Mouse (Mus musculus): ENCODE data around the gene Cpa2.

The Cpa2 gene

DNA sequence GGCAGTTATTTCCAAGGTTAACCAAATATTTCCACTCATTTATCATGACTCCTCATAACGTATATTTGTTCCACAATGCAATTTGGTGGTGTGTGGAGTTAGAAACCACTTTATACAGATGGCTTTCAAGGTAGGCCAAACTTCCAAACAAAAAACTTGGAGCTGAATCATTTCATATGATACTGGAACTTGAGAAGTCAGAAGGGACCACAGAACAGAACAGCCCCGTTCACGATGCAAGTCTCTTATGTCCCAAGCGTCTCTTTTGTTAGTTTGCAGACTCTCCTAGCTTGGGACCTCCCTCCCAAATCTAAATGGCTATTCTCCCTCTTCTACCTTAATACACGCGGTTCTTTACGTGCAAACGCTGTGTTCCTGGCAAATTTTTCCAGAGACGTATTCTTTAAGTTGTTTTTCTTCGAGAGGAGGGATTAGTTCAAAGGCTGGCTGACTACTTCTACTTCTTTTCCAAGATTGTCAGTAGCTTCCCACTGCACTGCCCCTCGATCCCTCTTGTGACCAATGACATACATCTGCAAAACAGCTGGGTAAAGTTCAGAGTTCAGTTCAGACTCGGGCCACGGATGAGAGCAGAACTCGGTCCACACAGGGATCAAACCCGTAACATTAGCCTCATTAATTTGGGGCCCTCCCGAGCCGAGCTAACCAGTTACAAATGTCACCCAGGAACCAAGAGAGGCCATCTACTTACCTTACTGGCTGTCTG lies 35.3 kb downstream of the Cpa2 start:
- no peak for DNase-seq (ENCODE audit: low spot score)

DNA sequence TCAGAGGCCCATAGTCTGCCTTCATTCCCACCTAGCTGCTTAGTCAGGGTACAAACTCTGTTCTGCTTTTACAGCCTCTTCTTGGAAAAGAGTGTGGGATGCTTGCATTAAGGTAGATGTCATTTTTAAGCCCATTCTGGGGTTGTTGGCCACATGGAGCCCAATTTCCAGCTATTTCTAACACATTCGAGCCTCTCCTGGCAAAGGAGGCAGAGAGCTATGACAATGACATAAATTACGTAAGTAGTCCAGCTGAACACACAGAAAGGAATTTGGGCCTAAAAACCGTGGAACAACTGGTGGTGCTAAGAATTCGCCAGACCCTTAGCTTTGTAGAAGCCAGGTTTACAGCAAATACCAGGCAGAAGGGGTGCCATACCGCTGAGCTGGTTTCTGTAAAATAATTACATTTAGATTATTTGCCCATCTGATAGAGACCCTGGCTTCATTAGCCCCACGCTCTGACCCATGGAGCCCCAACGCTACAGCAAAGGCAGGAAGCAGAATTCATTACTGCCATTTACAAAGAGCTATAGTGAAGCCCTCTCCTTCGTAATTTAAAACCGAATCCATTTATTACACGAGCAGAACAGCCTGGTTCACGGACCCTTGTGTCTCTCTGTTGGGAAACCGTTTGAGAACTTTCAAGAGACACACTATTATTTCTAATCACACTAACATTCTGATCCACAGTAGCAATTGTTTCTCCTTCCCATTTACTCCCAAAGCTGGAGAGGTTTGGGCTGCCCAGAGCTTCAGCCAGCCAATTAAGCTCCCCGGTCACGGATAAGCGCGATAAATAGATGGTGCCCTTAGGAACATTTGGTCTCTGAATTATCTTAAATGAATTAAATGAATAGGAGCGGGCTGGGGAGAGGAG lies 38.8 kb downstream of the Cpa2 start:
- DNase-seq (ENCODE audit: low spot score): no peak

DNA sequence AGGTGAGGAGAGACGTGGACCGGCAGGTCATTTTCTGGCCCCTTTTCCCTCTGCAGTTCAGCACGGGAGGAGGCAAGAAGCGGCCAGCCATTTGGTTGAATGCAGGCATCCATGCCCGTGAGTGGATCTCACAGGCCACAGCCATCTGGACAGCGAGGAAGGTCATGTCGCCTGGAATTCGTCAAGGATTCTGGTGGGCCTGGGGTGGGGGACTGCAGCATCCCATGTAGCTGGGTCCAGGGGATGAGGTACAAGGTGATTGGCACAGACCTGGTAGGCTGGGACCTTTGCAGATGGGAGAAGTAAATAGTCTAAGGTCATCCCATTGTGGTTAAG lies 39.4 kb downstream of the Cpa2 start:
- no peak for DNase-seq (ENCODE audit: low spot score)

DNA sequence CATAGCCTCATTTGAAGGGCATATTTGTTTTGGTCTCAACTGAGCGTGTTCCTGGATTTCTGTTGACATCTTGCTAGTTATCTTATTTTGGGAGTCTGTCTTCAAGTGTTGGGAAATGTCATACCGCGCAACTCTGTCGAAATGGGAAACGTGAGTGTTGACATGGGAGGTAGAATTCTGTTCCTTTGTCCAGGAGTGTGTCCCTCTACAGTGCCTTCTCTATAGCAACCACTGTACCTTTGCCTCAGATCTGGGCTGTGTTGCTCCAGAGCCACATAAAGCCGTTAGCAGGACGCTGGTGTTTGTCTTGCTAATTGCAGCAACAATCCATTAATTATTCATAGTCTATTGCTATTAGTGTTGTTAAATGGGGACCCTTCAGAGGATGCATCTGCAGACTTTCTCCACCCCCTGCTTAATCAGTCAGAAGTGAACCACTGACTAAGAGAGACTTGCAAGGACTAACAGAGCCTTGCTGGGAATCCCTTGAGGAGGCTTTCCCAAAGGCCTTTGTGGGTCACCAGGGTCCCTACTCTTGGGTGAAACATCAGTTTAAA lies 45.6 kb downstream of the Cpa2 start:
- no peak for DNase-seq (ENCODE audit: low spot score)

DNA sequence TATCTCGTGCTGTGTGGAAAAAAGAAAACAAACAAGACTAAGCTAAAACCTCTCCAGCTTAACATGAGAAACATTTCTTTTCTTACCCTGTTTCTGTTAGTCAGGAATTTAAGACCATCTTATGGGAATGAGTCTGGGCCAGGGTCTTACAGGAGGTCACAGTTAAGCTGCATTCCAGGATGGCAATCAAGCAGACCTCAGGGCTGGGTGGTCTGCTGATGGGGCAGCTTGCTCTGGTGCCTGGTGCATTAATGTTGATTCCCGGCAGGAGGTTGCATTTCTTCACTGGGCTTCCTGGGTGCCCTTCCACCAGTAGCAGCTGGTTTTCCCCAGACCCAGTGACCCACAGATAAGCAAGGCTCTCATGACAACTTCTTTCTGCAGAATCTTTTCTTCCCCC lies 48.4 kb downstream of the Cpa2 start:
- no peak for DNase-seq (ENCODE audit: low spot score)

DNA sequence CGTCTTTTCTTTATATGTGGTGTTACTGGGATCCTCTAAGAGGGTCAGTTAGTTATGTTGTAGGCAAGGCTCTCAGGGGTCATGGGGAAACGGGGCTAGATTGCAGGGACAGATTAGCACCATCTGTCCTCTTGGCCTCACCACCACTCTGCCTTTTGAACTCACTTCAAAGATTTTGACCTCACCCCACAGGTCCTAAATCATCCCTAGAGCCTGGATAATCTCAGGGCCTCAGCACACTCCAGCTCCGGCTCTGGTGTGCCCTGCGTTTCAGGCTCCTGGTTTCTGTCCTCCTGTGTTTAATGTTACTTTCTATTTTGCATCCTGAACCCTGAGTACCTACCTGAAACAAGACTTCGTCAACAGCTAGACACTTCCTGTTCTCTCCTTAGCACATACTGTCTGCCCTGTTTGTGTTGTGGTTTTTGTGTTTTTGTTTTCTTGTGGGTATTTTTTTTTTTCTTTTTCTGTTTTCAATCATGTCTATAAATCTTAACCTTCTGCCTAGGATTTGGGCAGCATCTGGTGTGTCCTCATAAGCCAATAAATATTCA lies 50.5 kb downstream of the Cpa2 start:
- DNase-seq (ENCODE audit: low spot score): no peak

DNA sequence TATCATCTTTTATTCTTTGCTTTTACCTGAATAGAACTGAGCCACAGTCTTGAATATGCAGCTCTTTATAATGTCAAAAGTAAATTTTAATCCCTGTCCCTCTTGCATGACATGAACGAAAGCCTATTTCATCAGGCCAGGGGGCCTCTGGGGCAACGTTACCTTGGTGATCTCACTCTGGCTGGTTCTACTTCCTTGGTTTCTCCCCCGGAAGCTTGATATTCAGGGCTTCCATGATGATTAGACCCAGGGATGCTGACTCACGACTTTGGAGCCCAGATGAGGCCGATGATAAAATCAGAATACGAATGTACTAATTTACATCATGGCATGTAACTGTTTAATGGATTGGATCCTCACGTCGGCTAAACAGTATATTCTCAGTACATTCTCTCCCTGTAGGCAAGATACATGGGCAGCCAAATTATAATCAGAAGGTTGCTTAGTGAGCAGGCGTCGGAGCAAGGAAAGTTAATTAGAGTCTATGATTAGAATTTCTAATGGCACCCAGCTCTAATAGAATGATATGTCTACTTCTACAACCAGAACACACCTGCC lies 51.1 kb downstream of the Cpa2 start:
- no peak for DNase-seq (ENCODE audit: low spot score)

DNA sequence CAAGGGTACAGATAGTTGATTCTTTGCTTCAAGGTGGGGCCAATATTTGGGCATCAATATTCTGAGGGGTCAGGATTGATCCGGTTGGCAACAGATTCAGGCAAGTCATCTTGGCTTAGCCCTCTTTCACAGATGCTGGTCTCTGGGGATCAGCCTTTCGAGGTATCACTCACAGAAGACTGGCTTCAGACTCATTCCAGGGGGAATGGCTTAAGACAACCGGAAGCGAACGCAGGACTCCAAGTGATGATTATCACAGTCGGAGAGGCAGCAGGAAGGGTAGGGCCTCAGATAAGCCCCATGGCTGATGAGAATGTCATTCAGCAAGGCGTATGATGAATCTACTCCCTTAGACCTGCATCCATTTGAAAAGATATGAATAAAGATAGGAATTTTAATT lies 53.0 kb downstream of the Cpa2 start:
- no peak for DNase-seq (ENCODE audit: low spot score)

DNA sequence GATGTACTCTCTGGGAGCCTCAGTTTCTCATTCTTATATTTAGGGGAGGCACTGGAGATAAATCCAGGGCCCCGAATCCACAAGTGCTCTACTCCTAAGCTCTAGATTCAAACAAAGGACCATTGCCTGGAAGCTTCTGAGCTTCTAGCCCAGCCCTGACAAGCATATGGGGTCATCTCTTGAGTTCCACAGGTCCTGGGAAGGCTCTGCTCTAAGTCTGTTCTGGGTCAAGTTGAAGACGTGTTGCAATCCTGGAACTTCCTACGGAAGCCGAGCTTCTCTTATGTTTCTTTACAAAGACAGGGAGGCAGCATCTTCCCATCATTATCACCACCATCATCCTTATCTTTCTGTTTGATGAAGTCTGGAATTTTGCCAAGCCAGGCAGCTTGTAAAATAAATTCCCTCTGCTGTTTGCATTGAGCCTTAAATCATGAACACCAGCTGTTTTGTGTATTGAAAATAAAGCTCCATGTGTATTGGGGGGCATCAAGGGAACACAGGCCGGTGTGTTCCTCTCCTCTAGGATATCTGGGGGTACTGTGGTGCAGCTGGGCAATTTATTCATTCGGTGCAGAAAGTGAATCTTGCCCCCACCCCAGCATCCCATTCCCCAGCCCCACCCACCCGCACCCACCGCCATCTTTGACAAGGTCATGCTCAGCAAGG lies 55.0 kb downstream of the Cpa2 start:
- no peak for DNase-seq (ENCODE audit: low spot score)

DNA sequence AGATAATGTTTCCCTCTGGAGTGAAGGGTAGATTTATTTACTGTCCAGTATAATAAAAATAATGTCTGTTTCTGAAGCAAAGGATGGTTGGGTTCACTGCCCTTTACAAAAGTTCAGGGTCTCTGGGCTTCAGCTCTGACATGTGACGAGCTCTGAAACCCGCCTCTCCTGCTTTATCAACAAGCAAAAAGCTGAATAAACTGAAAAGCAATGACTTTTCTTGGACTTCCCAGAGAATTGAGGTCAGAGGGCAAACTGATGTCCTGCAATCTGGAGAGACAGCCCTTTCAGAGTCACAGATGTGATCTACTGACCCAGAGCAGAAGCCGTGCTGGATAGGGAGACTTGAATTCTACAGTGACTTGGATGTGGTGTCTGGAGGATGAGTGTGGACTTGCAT lies 58.7 kb downstream of the Cpa2 start:
- DNase-seq (ENCODE audit: low spot score): no peak

DNA sequence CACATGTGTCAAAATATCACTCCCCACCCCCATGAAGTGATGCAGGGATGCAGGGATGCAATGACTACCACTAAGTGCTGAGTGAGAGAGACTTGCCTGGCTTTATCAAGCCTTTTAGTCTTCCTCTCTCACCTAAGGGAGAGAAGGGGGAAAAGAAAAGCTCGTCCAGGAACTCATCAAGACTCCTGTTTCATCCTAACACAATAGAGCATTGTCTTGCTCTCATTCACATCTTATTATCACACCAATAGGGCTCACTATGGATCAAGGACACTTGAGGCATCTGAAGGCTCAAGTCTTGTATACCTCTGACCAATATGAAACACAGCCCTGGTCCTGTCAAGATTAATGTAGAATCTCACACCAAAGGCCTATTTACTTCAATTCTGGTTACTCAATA lies 59.6 kb downstream of the Cpa2 start:
- no peak for DNase-seq (ENCODE audit: low spot score)

DNA sequence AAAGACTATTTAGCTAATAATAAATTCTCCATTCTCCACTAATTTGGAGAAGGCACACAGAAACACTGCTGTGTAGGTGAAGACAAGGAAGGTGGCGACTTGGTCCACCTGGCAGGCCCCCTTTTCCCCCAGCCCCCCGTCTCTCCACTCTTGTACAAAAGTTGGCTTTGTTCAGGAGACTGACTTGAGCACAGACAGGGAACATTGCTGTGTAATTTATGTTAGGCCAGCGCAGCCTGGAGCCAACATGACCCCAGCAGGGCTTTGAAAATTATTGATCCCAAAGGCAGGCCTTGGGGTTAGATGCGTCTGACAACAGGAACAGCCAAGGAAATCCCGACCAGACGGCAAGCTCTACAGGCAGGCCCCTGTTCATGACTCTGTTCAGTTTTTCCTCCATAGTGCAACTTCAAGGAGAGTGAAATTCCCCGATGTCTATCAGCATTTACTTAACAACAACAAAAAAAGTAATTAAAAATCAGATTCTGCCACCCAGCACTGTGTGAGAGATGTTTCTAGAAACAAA lies 63.0 kb downstream of the Cpa2 start:
- DNase-seq (ENCODE audit: low spot score): no peak

DNA sequence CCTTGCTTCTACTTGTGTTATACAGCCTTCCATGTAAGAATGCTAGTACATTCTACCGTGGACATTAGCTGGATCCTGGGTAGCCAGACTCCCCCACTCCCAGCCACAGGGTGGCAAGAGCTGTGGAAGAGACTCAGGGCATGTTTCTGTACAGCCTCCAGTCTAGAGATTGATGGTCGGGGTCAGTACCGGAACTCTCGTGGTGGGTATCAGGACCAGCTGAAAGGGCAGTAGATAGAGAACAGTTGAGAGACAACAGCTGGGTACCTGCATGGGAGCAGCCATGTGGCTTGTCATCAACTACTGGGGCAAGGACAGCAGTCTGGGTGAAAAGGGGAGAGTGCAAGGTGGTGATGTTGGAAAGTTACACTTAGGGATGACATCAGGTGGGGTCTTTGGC lies 63.7 kb downstream of the Cpa2 start:
- no peak for DNase-seq (ENCODE audit: low spot score)

DNA sequence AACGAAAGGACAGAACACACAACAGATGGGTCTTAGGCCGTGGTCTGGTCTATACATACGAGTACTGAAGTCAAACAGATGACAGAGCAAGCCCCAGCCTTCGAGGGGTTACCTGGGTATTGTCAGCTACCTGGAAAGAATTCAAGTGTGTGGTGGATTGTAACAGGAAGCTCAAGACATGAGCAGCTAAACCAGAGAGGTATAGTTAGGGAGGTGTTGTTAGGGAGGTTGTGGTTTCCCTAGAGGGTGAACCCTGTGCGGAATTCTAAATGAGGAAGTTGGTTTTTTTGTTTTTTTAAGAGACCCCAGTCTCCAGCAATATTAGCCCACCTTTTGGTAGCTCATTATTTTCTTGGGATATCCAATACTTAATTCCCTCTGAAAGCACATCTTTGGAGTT lies 64.3 kb downstream of the Cpa2 start:
- no peak for DNase-seq (ENCODE audit: low spot score)

DNA sequence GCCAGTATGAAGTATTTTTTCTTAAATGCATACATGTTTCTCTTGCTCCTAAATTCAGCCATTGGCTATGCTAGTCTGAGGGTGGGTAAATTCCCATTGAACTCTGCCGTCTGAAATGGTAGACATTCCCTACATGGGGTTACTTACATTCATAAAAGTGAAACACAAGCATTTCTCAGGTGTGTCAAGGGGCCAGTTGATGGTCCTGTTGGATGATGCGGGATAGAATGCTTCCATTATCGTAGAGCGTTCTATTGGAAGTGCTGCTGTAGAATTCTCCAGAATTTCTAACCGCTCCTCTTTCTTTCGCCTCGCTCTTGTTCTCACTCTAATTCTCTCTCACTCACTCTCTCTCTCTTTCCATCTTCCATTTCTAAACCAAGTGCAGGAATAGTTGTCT lies 69.3 kb downstream of the Cpa2 start, which contains the start of gene Cpa5:
Cpa5 (plus strand) TSS at position 301 of the 400 bp plus-strand sequence.
- DNase-seq (ENCODE audit: low spot score): no peak

DNA sequence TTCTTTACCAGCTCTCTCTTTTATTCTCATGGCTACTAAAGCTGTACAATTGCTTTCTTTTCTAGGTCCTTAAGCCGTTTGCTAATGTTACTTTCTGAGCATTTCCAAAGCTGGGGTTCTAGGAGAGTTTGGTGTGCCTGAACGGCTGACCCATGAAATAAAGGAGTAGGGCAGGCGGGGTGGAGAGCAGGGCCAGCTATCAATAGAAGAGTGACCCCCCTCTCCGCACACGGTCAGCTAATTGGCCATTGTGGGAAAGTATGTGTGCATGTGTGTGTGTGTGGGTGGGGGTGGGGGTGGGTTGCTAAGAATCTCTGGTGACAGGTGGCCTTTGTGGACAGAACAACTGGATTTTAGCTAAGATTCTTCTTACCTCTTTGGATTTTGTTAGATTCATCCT lies 69.8 kb downstream of the Cpa2 start:
- DNase-seq (ENCODE audit: low spot score): no peak
